Mouse (Mus musculus) frontal cortex, adult 2 months (tissue): Measurements from ENCODE around the gene Rdh5. TPM values are rescaled to one million over a fixed set of nuclear protein-coding genes. Genes with fewer than 3 reads are reported as not detected.

ENCODE experiments used
- DNase-seq, 2 experiments: peaks; one replicate each; pipeline ENCODE4 v3.0.0; 2022; ENCODE audit warnings: low spot score in 1 of 2; ENCODE audit errors: extremely low spot score in 1 of 2
- polyA plus RNA-seq: library from polyadenylated mRNA; depleted of rRNA; stranded (reverse); fragments of >200 nt; gene quantifications from 2 replicates; pipeline ENCODE4 v1.2.3, GENCODE M21; 2012; rRNA removed

Gene Rdh5
- polyA plus RNA-seq = 12.3 and 15.7 TPM in 2 replicates

DNA sequence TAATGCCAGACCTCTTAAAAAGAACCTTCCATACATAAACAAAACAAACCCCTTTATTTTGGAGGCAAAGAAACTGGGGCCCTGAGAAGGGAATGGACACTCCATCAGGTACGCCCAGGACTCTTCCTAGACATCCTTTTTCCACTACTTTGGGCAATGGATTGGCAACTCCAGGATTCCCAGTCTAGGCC lies at the start of gene Rdh5:
Gene Rdh5, minus strand, starts transcription at position 67 of the 191 bp plus-strand sequence.
- no peak for DNase-seq

DNA sequence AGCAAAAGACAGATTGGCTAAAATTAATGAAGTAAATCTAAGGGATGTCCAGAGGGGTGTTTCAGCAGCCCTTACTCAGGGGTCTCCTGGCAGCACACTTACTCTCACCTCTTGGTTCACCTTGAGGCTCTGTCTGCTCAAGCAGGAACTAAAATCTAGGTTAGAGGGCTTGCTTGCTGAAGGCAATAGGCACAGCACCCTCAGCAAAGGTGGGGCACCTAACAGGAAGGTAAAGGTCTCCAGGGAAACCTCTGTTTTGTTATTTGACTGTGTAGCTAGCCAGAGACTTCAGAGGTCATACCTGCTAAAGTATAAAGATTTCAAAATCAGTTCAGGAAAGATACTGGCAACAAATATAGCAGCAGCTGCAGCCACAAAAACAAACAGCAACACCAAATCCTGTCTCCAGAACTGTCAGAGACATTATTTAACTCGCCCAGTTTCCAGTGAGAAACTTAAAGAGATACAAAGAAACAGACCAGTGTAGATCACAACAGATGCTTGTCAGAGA lies 48.1 kb upstream of the Rdh5 start:
- DNase-seq = no peak

DNA sequence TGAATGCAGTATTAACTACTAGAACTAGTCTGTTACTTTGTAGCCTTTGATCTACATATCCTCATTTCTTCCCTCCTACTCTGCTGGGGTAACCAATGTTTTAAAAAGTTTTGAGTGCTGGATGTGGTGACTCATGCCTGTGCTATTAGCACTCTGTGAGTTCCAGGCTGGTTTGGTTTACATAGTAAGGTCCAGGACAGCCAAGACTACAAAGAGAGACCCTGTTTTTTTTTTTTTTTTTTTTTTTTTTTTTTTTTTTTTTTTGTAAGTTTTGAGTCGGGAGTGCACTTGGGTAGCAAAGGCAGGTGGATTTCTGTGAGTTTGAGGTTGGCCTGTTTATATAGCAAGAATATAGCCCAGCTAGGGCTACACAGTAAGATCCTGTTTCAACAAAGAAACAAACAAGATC lies 45.7 kb upstream of the Rdh5 start:
- no peak for DNase-seq

DNA sequence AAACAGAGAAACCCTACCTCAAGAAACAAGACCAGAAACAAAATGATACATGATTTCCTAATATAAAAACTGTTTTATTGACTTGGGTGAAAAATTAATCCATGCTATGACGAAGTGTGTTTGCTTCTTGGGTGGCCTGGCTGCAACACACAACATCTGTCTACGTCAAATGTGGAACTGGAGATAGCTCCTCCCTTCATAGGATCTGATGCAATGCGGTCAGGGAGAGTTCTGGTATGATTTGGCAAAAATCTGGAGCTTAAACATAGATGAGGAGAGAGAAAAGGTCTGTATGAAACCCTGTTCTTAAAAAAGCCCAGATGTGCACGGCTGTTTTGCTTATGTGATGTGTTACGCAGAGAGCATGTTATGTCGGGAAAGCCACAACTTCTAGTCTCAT lies 43.2 kb upstream of the Rdh5 start:
- no peak for DNase-seq

DNA sequence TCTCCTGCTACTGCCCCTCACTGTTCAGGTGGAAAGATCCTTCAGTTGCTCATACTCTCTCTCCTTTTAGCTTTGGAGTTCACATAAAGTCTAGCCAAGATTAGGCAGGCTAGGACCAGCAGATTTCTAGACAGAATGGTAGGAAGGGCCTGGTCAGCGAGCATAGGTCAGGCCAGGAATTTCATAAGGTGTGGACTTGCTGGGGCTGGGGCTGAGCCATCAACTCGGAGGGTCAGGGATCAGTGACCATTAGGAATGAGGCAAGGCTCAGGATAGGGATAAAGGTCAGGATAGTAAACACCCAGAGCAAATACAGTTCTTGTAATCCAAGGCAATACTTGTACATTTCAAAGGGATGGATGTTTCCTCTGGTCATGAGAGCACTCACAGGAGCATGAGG lies 42.3 kb upstream of the Rdh5 start:
- DNase-seq = no peak

DNA sequence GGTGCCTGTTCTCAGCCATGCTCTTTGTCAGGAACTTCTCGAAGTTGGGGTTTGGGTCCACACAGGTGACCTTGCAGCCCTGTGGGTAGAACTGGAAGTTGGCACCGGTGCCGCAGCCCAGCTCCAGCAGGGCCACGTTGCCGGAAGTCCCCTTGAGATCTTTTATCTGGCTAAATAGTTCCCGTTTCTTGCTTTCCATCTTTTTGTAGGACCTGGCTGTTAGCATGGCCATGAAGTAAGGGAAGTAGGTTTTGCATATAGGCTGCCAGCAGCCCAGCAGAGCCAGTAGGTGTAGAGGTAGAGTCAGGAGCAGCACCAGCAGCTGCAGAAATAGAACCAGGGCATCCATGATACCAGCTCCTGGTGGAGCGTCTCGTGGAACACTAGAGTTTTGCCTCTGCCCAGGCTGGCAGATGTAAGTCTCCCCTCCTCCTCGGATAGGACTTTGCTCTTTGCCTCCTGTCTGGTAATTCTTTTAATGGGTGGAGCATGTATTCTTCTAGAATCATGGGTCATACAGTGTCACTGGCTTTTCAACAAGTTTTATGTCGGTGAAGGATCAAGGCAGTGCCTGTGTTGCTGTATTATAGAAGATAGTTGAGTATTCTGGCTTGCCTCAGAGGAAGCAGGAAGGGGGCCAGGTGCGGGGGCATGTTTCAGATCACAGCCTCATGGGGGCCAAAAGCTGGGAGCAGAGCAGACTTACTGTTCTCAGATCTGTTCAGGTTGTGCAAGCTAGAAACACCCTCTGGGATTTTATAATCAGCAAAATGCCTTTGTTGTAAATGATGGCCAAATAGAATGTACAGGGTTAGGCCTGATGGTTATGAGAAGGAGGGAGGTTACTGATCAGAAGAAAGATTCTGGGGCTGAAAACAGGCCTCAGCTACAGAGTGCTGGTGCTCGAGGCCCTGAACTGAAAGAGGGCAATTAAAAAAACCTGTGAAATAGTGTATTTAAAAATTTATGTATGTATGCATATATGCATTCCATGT lies 38.2 kb upstream of the Rdh5 start, which contains the start of gene Mettl7b:
Gene Mettl7b, minus strand, starts transcription at position 399 of the 995 bp plus-strand sequence.
- DNase-seq = no peak

DNA sequence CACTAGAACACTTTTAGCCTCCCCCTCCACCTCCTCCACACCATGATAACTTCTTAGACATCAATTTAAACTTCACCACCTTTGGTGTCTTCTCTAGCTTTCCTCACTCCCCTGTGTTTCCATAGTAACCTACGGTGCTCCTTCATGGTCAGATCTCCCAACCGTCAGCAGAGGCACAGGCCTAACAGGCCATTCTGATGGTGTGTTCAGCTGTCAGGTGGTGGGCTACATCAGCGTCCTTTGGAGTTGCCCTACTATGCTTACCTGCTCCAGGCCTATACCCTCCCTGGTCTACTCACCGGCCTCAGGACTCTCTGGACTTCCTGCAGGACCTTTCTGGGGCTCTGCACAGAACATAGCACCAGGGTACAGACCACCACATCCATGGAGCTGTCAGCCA lies 37.5 kb upstream of the Rdh5 start:
- no peak for DNase-seq

DNA sequence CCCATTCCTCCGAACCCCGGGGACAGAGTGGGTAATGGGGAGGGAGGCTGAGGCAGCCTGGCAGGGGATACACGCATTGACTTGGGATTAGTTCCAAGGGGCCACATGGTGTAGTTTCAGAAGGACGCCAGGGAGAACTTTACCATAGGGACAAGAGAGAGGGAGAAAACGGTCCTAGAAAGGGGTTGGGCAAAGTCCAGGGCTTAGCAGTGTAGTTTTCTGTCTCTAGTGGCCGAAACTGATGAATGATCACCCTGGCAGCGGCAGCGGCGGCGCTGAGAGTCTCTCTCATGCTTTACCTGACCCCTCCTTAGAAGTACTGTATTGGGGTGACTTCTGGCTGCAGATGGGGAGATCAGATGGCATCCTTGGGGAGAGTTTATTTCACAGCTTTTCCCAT lies 35.7 kb upstream of the Rdh5 start:
- no peak for DNase-seq

DNA sequence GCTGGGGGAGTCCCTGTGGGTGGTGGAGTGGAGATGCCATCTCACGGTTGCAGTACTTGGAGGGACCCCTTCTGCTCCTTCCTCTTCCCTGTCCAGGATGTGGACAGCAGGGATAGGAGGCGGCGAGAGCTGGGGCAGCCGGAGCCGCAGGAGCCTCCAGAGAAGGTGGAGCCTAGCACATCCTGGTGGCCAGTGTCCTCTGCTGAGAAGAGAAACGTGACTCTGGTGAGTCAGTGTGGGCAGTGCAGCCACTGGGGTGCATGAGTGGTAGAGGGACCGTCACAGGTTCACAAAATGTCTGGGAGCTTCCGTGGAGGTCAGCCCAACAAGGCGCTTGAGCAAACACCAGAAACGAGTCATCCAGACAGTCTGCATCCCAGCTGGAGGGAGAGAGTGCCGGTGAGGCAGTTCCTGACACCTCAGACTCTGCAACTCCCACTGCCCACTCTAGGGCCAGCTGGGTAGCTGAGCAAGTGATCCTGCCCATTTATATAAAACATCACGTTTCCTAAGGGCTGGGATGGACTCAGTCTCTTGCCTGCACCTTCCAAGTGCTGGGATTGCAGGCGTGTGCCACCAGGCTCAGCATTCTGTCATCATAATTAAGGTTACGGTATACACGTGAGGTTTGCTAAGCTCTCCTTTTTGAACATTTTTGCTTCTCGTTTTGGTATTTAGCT lies 27.7 kb upstream of the Rdh5 start:
- DNase-seq = no peak

DNA sequence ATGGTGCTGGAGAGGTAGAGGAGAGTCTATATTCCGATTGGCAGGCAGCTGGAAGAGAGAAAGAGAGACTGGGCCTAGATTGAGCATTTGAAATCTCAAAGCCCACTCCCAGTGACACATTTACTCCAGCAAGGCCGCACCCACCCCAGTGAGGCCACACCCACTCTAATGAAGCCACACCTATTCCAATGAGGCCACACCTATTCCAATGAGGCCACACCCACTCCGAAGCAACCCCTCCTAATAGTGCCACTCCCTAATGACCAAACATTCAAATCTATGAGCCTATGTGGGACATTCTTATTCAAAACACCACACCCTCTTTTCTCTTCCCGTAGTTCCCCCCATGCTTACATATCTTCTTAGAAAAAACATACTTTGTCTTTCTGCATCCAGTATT lies 24.8 kb upstream of the Rdh5 start:
- DNase-seq = no peak

DNA sequence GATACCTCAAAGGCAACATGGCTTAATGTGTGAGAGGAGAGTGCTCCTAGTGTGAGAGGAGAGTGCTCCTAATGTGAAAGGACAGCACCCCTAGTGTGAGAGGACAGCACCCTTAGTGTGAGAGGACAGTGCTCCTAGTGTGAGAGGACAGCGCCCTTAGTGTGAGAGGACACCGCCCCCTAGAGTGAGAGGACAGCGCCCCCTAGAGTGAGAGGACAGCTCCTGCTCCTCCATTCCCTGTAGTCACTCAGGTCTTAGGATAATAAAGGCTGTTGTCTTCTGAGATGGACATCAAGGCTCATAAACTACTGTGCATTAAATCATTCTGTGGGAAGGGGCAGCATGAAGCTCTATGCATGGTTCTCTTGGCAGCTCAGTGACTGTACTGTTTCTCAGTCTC lies 23.0 kb upstream of the Rdh5 start:
- DNase-seq = no peak

DNA sequence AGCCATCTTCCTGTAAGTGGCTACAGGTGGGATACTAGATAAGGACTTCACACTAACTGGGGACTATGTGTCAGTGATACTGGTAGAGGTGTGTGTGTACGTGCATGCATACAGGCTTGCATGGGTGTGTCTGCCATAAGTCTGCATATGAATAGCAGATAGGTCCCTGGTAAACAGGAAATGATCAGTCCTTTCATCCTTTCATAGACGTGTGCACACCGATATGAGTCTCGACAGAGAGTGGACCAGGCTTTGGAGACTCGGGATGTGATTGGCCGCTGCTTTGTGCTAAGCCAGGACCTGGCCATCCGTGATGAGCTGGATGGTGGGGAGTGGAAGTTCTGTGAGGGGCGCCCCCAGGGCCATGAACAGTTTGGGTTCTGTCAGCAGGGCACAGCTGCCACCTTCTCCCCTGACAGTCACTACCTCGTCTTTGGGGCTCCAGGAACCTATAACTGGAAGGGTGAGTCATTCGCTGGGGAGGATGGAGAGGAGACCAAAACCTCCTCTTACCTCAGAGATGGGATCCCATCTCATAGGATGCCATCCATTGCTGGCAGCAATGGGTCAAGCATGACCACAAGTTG lies 17.9 kb upstream of the Rdh5 start:
- DNase-seq = no peak

DNA sequence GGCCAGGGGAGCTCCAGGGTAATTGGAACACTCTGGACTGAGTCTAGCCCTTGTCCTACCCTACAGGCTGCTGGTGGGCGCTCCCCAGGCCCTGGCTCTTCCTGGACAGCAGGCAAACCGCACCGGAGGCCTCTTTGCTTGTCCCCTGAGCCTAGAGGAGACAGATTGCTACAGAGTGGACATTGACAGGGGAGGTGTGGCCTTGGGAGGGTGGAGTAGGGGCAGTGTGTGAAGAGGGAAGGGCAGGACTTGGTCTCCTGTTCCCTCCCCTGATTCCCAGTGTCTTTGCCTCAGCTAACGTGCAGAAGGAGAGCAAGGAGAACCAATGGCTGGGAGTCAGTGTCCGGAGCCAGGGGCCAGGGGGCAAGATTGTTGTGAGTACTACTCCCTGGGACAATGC lies 16.3 kb upstream of the Rdh5 start:
- no peak for DNase-seq

DNA sequence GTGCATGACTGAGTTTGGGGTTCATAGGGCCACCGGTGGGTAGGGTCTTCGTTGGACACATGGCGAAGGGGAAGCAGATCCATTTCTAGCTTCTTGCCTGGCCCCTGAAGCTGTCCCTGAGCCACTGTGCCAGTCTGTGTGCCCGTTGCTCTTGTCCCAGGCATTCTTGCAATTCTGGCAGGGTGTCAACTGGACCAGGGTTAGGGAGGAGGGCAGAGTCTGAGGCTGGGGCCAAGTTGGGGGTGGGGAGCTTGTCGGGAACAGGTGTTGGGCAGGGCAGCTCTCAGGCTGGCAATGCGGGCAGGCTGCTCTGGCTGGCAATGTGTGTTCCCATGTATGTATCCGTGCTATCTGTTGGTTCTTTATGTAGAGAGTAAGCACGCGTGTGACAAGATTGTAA lies 15.8 kb upstream of the Rdh5 start:
- DNase-seq = no peak

DNA sequence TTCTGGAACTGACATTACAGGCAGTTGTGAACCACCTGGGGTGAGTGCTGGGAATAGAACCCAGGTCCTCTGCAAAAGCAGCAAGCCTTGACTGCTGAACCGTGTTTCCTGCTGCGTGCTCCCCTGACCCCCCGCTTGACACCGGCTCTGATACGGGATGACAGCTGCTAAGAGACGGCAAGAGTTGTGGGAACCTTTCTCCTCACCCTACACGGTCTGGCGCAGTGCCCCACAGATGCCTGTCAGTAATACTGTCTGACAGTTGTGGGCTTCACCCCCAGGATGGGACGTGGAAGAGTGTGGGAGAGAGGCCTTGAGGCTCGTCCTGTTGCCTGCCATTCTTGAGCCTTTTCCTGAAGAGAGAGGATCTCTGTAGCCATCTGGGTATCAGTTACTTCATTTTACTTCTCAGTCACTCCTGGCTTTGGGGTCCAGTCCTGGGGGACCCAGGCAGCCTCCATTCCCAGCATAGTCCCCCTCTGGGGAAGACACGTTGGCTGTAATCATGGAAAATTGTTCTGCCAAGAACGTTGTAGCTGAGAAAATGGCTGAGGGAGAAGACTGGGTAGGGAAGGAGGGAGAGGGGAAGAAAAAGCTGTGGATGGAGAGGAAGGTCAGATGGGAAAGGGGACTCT lies 15.2 kb upstream of the Rdh5 start:
- DNase-seq = no peak

DNA sequence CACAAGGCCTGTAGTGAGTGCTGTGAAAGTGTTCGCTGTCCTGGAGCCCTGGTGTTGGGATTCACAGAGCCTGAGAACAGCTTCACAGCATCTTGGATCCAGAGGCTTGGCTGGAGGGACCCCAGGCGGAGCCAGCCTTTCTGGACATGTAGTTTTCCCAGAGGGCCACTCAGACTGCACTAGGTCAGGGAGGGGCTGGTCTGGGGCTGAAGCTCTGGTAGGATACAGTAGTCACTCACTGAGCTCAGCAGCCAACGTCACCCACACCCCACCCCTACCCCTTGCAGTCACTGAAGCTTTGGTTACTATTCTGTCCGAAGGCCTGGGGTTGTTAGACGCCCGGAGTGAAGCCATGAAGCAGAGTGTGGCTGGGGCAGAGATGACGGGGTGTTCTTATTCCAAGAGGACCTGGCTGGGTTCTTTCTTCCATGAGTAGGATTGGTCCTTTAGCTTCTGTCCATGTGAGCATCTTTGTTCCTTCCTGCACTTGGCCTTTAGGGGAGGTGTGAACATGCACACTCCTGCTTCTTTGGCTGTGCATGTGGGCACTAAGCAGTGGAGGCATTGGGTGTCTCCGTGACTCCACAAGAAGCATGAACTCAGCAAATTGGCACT lies 13.2 kb upstream of the Rdh5 start:
- DNase-seq = no peak

DNA sequence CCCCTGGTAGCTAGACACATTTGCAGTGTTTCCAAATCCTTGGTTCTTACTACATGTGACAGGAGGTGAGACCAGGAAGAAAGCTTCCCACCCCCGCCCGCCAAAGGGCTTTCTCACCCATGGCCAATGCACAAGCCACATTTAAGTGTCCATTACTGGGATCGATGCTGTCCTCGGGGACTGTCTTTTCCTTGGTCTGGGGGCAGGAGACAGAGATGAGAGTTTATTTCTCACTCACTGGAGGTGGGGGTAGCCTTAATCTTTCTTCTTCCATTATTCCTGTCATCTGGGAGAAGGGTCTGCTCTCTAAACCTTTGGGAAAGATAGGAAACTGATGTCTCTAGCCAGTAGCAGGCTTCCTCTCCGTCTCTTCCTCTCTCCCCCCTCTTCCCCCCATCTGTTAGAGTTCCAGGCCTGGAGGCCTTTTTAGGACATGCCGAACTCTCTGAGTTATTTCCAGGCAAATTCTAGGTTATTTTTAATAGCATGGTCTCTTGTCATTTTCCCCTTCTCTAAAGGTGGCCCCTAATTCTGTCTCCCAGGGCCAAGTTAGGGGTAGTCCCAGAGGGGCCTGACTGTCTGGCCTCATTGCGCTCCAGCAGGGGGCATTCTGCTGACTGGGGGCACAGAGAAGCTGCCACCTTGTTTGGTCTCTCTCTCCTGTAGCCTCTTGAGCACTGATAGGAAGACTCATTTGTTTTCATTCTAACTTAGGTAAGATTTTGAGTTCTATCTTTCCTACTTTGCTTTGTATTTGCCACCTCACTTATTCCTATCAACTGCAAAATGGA lies 12.5 kb upstream of the Rdh5 start:
- DNase-seq = no peak

DNA sequence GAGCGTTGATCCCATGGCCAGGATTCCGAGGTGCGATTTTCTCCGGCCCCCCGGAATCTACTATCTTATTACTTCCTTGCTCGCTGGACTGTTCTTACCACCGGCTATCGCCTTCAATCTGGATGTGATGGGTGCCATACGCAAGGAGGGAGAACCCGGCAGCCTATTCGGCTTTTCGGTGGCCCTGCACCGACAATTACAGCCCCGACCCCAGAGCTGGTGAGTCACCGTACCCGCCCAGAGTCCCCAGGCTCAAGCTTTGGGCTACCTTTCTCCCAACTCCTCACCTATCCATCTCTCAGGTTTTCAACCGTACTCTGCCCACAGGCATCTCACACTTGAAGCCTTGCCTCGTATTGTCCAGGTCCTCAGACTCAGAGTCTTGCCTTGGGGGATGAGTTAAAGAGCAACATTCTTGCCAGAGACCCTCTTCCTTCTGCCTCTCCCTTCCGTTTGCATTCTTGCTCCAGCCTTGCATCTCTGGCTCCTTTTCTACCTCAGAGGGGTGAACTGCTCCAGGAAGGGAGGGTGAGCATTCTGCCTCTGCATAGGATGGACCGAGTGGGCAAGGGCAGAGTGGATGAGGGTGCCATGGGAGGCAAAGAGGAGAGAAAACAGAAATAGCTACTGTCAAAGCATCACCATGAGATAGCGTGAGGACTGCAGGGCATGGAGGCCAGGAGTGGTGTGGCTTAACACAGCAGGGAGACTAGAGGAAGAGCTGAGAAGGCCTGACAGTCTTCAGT lies 11.5 kb upstream of the Rdh5 start:
- no peak for DNase-seq

DNA sequence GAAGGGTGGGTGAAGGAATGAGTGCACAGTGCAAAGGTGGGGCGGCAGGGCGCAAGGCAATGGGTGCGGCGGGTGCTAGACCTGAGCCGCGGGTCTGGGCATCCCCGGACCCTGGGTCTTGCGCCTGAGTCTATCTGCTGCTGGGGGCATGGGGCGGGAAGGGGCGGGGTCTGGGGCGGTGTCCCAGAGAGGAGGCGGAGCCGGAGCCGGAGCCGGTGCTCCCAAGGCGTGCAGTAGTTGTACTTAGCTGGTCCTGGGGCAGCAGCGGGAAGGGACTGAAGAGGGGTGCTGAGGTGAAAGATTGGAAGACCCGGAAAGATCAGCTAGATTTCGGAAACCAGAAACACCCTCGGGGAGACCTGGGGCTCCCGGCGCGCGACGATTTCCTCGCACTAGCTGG lies 10.9 kb upstream of the Rdh5 start, which contains the start of gene Itga7:
Gene Itga7, plus strand, starts transcription at position 245 of the 400 bp plus-strand sequence.
- DNase-seq = no peak
